Mouse (Mus musculus) C2C12 (cell line): ENCODE measurements around the gene Bms1. TPM values are rescaled to one million over a fixed set of nuclear protein-coding genes. Genes with fewer than 3 reads are reported as not detected.

Experiments
- H3K27me3 ChIP-seq: one replicate; pipeline ENCODE4 v1.6.1; 2011; ENCODE audit not compliant: control insufficient read depth, insufficient read depth, insufficient read length
- H3K36me3 ChIP-seq: one replicate; pipeline ENCODE4 v1.6.1; 2011; ENCODE audit not compliant: control insufficient read depth, insufficient read depth
- H3K4me3 ChIP-seq: one replicate; pipeline ENCODE4 v1.5.1; 2011; ENCODE audit warnings: mild to moderate bottlenecking, control low read depth; ENCODE audit not compliant: poor library complexity, insufficient read depth, severe bottlenecking
- H3K79me2 ChIP-seq: one replicate; pipeline ENCODE4 v1.6.1; 2011; ENCODE audit not compliant: control insufficient read depth, insufficient read depth
- H3K79me3 ChIP-seq: one replicate; pipeline ENCODE4 v1.6.1; 2011; ENCODE audit warnings: low read depth, control low read depth
- H3ac ChIP-seq: one replicate; pipeline ENCODE3; 2011; ENCODE audit warnings: low read depth; ENCODE audit not compliant: control insufficient read depth, insufficient read length
- CEBPB ChIP-seq: IDR thresholded peaks from one replicate; pipeline ENCODE4 v1.6.1; 2011; ENCODE audit warnings: low read depth, mild to moderate bottlenecking, control low read depth, moderate library complexity
- CTCF ChIP-seq: IDR thresholded peaks from one replicate; pipeline ENCODE4 v1.5.1; 2011; ENCODE audit not compliant: control insufficient read depth, insufficient read depth, insufficient read length
- FOSL1 ChIP-seq: IDR thresholded peaks from one replicate; pipeline ENCODE4 v1.8.0; 2011; ENCODE audit warnings: mild to moderate bottlenecking, low read length; ENCODE audit not compliant: poor library complexity, insufficient read depth, severe bottlenecking
- MAX ChIP-seq: IDR thresholded peaks from one replicate; pipeline ENCODE4 v1.6.1; 2011; ENCODE audit warnings: mild to moderate bottlenecking, control low read depth
- MYOD1 ChIP-seq: IDR thresholded peaks from one replicate; pipeline ENCODE4 v1.6.1; 2011; ENCODE audit warnings: low read depth; ENCODE audit not compliant: control insufficient read depth, insufficient read length
- MYOG ChIP-seq: IDR thresholded peaks from one replicate; pipeline ENCODE4 v1.6.1; 2011; ENCODE audit not compliant: control insufficient read depth, insufficient read length; ENCODE audit errors: extremely low read depth
- USF1 ChIP-seq: IDR thresholded peaks from one replicate; pipeline ENCODE4 v1.6.1; 2011; ENCODE audit warnings: low read depth, mild to moderate bottlenecking, control low read depth, moderate library complexity
- polyA plus RNA-seq: library from polyadenylated mRNA; unstranded; fragments of >200 nt; fragmentation: generic; extraction: Trizol; gene quantifications from one replicate; pipeline ENCODE4 v1.2.1, GENCODE M21; 2012; ENCODE audit warnings: missing spikeins

Bms1 gene
- polyA plus RNA-seq, 1 experiment = 20.5 TPM

- Histone ChIP-seq H3K4me3 (no peak overlapping the region), H3ac (no peak overlapping the region), H3K27me3 (no peaks in the 10 kb centered on the region), H3K79me3 (no peaks in the 10 kb centered on the region), H3K36me3 (peaks cover 43% of the 10 kb centered on the region), H3K79me2 (no peaks in the 10 kb centered on the region)
- no peak for TF ChIP-seq MYOG
- TF ChIP-seq MYOD1 = no peak
- TF ChIP-seq CEBPB = no peak
- no peak for TF ChIP-seq CTCF
- no peak for TF ChIP-seq USF1
- no peak for TF ChIP-seq FOSL1
- no peak for TF ChIP-seq MAX
Measured at GRCm38 (mm10) chr6:118431502-118431901, 12.2 kb upstream of the Bms1 start.

GRCm38 (mm10) chr6:118426666-118427065 lies 7.4 kb upstream of the Bms1 start:
- Histone ChIP-seq H3K79me3 (no peaks in the 10 kb centered on the region), H3K36me3 (peaks cover 32% of the 10 kb centered on the region), H3K79me2 (no peaks in the 10 kb centered on the region), H3K27me3 (no peaks in the 10 kb centered on the region), H3K4me3 (no peak overlapping the region), H3ac (no peak overlapping the region)
- TF ChIP-seq MAX (no peak), MYOG (no peak), MYOD1 (no peak), CEBPB (no peak), FOSL1 (no peak), USF1 (no peak), CTCF (no peak)

GRCm38 (mm10) chr6:118410428-118410827 lies 8.8 kb downstream of the Bms1 start:
- TF ChIP-seq MAX = no peak
- no peak for TF ChIP-seq CEBPB
- TF ChIP-seq MYOG = no peak
- no peak for TF ChIP-seq MYOD1
- TF ChIP-seq CTCF = no peak
- H3K79me3 ChIP-seq = no peaks in the 10 kb centered on the region
- H3K27me3 ChIP-seq = no peaks in the 10 kb centered on the region
- peaks cover 87% of the 10 kb centered on the region for H3K36me3 ChIP-seq
- no peak overlapping the region for H3ac ChIP-seq
- peaks cover 10% of the 10 kb centered on the region for H3K79me2 ChIP-seq
- H3K4me3 ChIP-seq = no peak overlapping the region

- Histone ChIP-seq H3K4me3 (no peak overlapping the region), H3K36me3 (peaks cover 88% of the 10 kb centered on the region), H3ac (no peak overlapping the region), H3K79me3 (no peaks in the 10 kb centered on the region), H3K79me2 (peaks cover 5% of the 10 kb centered on the region), H3K27me3 (no peaks in the 10 kb centered on the region)
- no peak for TF ChIP-seq MYOG
- TF ChIP-seq MAX = no peak
- TF ChIP-seq FOSL1 = no peak
- TF ChIP-seq MYOD1 = no peak
- TF ChIP-seq CTCF = no peak
- no peak for TF ChIP-seq CEBPB
- TF ChIP-seq USF1 = no peak
Measured at GRCm38 (mm10) chr6:118408510-118408909, 10.8 kb downstream of the Bms1 start.

GRCm38 (mm10) chr6:118406421-118406820 lies 12.9 kb downstream of the Bms1 start:
- H3K79me3 ChIP-seq = no peaks in the 10 kb centered on the region
- no peaks in the 10 kb centered on the region for H3K27me3 ChIP-seq
- H3K79me2 ChIP-seq = peaks cover 5% of the 10 kb centered on the region
- no peak overlapping the region for H3K4me3 ChIP-seq
- no peak overlapping the region for H3ac ChIP-seq
- H3K36me3 ChIP-seq = peaks cover 86% of the 10 kb centered on the region
- TF ChIP-seq FOSL1 = no peak
- TF ChIP-seq CTCF = no peak
- TF ChIP-seq CEBPB = no peak
- no peak for TF ChIP-seq MAX
- no peak for TF ChIP-seq MYOD1
- no peak for TF ChIP-seq MYOG
- no peak for TF ChIP-seq USF1

GRCm38 (mm10) chr6:118390746-118391145 lies 28.5 kb downstream of the Bms1 start:
- Histone ChIP-seq H3K79me3 (no peaks in the 10 kb centered on the region), H3ac (no peak overlapping the region), H3K27me3 (no peaks in the 10 kb centered on the region), H3K79me2 (no peaks in the 10 kb centered on the region), H3K4me3 (no peak overlapping the region), H3K36me3 (peaks cover 88% of the 10 kb centered on the region)
- TF ChIP-seq FOSL1 = no peak
- no peak for TF ChIP-seq MAX
- TF ChIP-seq CEBPB = no peak
- TF ChIP-seq MYOD1 = no peak
- TF ChIP-seq USF1 = no peak
- no peak for TF ChIP-seq CTCF
- no peak for TF ChIP-seq MYOG
